Mouse (Mus musculus) urinary bladder, postnatal 14 days (tissue): ENCODE measurements around the gene Tbccd1.

Source experiments
- DNase-seq: peaks from one replicate; pipeline ENCODE4 v3.0.0; 2021; ENCODE audit warnings: low spot score

Gene Tbccd1

DNA sequence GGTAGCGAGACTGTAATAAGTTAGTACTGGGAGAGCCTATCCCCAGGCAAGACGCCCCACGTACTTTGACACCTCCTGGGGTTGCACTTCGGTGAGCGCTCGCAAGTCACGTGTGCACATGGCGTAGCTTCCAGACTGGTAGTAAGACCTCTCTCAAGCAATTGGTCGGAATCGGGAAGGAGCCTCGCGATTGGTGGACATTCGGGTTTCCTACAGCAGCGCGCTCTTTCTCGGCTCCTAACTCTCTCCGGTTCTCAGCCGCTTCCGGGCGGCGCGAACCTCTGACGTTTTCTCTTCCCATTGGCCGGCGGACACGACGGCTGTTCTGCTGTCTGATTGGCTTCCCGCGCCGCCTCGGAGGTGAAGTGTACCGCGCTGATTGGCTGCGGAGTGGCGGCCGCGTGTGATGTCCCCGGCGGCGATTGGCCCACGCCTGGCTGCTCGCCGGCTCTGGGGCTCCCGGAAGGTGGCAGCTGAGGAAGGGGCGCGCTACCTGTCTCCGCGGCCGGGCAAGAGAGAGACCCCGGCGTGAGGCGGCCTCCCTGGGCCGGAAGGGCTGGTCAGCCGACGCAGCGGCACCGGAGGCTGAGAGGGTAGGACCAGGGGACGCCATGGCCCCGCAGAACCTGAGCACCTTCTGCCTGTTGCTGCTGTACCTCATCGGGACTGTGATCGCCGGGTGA is at the start of gene Tbccd1, which contains the start of gene Dnajb11:
TSS of gene Tbccd1 (minus strand) at position 239 of the 683 bp plus-strand sequence.
TSS of gene Dnajb11 (plus strand) at position 415 of the 683 bp plus-strand sequence.
- DNase-seq: peak; percentile 98

DNA sequence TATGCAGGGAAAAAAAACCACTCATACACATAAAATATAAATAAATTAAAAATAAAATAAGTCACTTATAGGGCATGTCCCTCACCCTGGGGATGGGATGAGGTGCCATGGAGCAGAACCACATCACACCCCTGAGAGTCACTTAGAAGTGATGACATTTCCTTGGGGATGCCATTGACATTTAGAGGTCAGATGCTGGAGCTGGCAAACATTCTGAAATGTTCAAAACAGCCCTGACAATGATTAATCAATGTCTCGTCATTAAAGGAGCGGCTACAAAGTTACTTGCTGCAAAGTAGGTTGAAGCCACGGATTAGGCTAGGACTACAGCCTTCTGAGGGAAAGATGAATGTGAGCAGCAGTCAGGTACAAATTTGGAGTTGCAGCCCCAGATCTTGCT is 43.9 kb upstream of the Tbccd1 start:
- DNase-seq: no peak

DNA sequence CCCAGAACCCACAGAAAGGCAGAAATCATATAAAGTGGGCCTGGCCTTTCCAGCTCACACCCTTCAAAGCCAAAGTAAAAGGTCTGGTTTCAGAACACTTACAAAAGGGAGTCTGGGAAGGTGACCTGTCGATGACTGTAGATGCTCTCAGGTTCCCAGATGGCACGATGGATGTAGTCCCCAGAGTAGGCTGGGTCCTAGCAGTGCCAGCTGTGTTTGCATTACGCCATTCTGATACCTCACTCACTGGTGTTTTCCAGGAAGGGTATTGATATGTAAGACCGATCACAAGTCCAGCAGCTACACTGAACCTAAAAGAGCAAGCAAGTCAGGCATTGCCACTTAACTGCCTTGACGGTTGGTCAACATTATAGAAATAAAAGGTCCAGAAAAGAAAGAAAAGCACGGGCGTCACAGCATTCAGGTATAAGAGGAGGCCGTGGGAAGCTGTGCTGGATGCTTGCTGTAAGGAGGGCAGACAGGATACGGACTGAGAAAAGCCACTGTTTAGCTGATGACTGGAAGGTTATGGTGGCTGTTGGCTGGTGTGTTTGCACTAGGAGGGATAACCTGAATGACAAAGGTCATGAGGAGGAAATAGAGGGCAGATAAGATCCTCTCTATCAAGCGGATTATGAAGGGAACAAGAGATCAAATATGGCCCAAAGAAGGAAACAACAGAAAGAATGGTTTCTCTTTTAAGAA is 42.5 kb upstream of the Tbccd1 start:
- DNase-seq: no peak

DNA sequence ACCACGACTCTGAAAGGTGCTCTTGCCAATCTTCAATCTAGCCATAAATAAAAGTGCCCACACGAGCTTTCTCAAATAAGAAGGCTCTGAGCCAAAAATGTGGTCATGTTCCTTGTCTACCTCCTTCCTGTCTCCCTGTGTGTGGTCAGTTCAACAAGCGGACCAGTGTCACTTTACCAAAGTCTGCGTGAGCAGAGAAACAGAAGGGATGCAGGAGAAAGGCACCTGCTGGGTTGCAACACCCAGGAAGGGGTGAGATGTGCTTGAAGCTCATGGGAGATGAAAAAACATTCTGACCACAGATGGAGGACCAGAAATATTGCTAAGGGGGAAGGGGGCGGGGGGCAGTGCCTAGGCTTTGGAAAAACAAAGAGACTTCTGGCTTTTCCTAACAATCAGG is 41.9 kb upstream of the Tbccd1 start:
- DNase-seq: no peak

DNA sequence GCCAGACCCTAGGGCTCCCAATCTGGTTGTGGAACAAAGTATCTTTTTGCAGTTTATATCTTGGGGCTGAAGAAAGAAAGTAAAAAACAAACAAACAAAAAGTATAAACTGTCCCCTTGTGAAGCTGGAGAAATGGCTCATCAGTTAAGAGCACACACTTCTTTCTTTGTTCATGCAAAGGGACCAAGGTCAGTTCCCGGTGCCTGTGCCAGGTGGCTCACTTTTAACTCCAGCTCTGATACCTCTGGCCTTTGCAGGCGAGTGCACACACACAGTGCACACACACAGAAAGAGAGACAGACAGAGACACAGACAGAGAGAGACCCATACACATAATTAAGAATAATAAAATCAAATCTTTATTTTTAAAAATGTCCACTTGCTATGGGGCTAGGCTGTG is 39.1 kb upstream of the Tbccd1 start:
- DNase-seq: no peak

DNA sequence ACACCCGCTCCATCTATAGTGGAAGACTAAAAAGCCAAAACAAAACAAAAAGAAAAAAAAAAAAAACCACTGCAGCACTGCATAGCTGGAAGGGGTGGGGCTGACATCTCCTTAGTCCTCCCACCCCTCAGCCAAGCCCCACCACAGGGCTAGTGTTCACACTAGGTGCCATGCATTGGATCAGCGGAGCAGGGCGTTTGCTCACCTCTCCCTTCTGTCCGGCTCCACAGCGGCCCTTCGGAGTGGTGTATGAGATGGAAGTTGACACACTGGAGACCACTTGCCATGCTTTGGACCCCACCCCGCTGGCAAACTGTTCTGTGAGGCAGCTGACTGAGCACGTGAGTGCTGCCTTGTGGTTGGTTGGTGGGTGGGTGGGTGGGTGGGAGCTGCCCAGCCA is 36.6 kb upstream of the Tbccd1 start:
- no peak for DNase-seq

DNA sequence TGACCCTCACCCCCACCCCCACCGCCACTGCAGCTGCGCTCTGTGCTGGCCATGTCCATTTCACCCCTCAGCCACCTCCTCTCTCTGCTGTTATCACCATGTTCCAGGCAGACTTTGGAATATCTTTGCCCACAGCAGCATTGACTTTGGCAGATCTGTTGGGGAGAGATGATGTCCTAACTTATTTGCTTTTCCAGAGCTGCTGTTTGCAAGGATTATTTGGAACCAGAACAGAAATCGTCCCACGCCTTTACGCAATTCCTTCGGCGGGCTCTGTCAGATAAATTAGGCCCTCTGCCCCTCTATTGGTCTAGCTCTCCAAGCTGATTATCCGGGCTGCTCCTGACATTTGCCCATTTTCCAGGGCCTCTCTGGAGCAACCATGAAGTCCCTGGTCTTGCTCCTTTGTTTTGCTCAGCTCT is 34.3 kb upstream of the Tbccd1 start:
- no peak for DNase-seq

DNA sequence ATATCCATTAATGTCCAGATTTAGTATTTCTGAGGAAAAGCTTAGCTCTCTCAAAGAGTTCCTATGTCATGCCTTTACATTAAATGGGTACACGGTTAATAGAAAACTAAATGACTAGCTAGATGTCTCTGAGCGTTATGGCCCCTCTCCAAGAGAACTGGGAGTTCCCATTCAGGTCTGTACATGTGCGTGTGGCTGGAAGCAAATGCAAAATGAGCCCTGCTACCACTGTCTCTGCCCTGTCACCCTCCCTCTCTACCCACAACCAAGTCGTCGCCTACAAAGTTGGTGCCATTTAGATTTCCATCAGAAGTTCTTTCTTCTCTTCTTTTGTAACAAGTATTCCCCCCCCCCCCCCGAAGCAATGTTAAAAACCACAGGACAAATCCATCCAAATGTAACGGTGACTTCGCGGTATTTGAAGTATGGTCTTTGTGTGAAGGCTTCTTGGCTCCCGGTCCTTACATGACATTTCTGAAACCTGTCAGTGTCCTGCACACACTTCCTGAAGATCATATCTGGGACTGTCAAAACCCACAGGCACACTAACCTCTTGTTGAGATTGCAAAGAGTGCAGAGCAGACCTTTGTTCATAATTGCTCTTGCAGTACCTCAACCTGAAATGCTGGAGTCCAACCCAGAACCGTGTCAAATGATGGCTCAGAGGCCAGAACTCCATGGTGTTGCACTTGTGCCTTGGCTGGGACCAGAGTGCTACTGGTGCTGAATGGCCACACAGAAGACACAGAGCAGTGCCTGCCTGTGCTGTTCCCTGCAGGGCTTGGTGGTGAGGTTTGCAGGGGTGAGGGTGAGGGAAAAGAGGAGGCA is 33.4 kb upstream of the Tbccd1 start, which contains the start of gene Ahsg:
TSS of gene Ahsg (plus strand) at position 595 of the 828 bp plus-strand sequence.
- DNase-seq: no peak

DNA sequence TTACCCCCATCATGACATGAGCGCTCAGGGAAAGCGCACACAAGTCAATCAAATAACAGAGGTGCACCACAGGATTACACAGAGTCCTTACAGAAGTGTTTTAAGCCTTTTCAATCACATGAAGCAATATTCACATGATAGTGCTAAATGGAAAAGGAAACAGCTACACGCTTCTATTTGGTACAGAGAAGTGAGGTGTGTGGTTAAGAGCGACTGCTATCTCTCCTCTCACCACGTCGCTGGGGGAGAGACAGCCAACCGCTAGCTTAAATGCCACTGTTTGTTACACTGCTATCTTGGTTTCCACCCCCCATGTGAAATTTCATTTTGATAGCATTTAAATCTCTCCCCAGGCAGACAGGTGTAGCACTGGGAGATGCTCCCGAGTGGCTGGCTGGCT is 32.2 kb upstream of the Tbccd1 start:
- no peak for DNase-seq

DNA sequence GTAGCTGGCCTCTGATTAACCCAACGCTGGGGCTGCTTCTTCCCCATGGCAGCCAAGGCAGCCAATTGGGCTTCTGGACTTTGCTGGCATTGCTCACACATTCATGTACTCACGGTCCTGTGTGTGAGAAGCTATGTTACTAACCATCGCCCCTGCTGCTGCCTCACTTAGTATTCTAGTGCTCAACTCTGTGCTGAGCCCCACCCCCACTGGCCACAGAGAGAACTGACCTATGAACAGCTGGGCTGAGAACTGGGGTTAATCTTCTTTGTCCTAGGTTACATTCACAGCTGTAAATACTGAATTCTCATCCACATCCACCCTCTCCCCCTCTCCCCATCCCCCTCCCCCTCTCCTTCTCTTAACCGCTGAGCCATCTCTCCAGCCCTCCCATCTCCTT is 31.4 kb upstream of the Tbccd1 start:
- DNase-seq: no peak

DNA sequence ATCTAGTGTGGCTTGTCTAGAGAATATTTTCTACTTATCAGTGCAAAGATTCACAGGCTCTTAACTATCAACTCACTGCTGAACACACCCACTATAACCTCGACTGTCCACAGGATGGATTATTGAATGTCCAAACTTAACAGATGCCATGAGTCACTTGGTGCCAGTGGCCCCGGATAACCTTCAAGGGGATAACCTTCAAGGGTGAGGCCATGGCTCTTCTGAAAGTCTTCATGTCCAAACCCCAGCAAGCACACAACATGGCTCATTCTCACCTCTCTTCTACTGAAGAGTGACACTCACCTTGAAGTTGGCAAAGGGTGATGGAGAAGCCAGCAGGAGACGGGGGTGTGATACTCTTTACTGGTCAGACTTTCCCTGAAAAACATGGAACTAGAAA is 29.3 kb upstream of the Tbccd1 start:
- DNase-seq: no peak

DNA sequence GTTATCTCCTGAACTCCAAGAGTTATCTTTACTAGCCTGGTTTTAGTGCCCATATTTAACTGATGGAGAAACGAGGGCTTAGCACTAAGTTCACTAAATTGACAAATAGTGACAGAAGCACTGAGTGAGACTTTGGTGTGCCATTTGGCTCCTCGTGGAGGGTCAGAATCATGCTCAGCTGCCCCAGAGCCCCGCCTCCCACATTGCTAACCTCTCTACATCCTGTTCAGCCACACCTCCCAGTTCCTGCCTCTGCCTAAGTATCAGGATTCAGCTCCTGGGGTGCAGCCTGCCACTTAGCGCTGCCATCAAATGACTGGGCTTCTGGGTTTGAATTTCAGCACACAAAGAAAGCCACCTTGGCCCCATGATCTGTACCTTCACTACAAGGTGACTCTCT is 27.9 kb upstream of the Tbccd1 start:
- no peak for DNase-seq

DNA sequence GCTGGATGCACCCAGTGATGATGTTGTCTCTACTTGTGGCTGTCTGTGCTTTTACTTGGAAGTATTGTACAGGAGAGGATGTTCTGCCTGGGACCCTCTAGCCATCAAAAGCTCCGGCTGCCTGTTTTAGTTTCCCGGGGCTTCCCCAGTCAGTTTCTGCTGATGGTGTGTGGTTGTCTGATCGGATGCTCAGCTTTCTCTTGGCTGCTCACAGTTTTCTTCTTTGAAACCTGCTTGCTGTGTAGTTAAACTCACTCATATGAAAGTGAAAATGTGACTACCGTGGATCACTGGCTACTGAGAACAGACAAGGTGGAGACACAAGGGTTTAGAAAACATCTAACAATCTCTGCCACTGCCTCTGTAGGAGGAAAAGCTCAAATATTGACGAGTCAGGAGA is 26.0 kb upstream of the Tbccd1 start:
- DNase-seq: no peak

DNA sequence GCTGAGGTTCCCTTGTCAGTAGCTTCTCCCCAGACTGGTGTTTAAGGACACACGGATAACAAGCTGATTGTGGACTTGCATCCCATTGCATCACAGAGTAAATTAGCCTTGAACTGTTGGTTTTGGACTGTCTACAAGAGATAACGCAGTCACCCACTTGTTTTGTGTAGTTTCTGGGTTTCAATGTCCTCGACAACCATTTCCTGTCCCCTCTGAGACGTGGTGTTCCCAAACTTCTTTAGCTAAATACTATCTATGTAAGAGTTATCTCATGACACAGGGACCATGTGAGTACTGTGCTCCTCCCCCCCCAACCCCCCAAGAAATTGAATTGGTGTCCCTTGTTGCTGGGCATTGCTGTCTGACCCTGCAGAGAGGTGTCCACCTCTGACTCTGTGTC is 24.0 kb upstream of the Tbccd1 start:
- DNase-seq: no peak

DNA sequence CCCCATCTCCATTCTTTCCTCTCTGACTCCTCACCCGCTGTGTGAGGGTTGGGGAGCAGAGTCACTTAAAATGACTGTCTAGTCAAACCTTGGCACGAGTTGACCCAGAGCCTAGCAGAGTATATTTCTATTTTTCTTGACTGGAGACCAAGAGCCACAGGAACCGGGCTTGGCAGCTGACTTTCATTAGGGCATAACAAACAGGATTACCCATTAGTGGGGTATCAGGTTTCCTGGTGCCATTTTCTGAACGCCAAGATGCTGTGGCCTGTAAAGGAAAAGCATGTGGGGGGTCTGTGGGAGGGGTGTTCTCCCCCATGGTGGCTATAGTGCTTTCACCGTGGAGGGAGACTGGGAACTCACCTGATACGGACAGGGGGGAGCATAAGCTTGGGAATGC is 23.4 kb upstream of the Tbccd1 start:
- DNase-seq: no peak

DNA sequence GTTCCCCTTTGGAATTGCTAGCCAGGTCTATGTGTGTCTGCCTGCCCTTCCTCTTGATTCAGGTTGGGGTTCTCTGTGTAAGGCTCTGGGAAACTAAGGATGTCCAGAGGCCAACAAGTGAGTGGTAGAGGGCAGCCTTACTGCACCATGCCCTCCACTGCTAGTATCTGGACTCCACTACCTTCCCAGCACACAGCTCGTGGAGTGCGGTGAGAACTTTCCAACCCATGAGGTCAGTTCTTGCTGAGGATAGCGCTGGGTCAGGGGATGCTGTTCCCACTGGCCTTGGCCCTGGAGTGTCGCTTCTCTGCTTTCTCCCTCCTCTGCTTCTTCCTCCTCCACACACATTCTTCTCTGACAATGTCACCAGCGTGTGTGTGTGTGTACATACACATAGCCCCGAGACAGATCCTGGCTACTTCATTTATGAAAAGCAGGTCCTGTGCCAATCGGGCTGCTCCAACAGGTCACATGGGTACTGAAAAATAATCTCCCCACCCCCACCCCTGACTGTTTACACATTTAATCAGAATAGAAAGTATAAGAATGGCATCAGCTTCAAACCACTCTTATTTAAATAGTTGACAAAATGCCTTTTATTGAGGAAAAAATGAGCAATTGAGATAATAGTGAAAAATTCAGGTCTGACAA is 22.6 kb upstream of the Tbccd1 start:
- DNase-seq: no peak

DNA sequence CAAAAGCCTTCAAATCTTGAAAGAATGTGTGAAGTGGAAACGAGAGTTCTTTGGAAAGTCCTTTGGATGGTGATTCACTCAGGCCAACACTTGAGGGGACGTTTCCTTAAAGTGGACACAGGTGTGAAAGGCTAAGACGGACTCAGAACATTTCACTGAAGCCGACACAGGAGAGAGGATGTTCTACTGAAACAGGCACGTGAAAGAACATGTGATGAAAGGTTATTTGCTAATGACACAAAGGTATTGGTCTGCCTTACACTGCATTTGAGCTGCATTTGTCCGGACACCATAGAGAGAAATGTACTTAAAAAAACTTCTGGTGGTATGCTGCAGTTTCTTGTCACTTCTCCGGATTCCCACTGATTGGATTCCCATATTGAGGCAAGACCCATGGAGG is 21.2 kb upstream of the Tbccd1 start:
- no peak for DNase-seq

DNA sequence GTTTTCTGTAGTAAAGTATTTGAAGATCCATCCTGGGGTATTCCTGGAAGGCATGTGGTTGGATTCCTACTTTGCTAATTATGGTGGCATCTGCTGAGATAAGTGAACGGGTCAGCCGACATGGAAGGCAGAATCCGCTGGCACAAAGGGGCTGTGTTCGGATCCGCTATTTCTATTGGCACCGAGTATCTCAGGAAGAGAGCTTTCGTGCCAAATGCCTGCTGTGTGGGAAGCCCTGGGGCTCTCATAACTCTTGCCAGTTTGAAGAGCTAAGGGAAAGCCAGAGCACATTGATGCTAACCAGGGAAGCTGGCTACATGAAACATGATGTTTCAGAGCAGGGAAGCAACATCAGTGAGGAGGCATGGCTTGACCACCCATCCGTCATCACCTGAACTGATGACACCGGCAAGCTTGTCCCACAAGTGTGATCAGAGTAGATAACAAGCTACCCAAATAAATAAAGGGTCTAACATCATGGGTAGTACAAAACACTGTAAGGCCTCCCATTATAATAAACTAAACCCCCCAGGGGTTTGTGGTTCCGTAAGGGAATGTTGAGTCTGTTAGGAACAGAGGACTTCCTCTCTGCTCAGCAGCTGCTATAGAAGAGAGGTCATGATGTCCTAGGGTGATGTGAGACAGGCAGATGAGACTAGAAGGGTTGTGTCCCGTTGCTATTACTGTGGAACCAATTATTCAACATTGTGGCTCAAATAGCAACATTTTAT is 20.4 kb upstream of the Tbccd1 start:
- DNase-seq: no peak

DNA sequence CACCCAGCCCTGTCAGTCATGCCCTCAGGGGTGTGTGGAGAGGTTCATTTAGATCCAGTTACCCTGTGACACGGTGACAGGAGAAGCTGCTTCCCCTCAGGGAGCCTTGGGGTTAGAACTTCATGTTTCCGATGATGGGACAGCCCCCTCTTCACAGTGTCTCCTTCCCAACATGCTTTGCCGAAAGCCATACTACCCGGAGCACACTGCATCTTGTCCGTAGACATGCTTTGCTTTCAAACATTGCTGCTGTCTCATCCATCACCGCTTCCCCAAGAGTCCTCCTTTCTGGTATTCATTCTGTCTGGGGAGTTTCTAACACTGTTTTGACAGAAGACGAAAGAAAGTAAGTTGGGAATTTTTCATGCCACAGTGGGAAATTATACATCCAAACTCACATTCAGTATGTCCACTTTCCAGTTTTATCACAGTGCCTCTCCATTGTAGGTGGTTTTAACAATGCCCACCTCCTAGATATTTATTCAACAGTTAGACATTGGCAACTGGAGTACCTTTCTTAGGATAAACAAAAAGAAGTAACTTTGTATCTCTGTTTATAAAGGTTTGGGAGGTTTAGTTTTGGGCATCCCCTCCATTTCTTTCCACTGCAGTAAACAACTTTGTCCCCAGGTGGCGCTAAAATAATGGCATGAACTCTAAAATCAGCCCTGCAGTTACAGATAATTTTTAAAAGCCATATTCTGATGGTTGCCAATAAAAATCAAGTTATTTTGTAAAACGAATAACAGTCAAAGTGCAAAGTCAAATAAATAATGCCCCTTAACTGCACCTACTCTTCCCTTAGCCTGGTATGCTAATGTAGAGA is 19.0 kb upstream of the Tbccd1 start:
- peak; percentile 18 for DNase-seq

DNA sequence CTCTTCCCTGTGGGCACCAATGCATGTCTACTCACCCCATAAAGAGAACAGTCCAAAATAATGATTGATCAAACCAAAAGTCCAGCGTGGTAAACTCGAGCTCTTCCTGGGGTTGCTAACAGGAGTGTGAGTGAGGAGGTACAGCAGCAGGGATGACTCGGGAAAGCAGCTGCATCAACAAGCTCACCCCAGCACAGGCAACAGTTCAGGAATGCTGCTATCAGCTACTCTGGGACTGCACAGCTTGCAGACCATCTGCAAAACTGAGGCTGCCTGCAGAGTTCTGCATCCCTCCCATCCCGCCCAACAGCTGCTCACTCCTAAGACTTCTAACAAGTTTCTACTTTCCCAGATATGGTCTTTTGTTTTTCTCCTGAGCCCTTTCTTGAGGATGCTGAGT is 15.9 kb upstream of the Tbccd1 start:
- DNase-seq: no peak

DNA sequence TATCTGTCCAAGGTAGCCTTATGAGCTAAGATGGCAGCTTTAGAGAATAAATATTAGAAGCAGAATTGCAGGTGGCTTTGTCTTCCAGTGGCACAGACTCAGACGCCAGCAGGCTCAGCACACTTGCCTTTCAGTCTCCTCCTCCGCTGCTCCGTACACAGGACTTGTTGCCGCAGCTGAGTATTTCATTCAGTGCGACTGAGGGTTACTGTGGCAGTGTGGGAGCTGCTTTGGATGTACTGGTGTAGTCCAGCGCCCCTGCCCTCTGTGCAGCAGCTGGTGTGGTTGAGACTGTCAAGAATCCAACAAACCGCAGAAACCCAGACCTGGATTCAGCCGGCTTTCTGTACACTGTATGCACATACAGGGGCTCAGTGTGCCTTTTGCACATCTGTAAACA is 14.9 kb upstream of the Tbccd1 start:
- DNase-seq: no peak
